ENCODE assay signal across 8 mouse cellular contexts in genomic region chr4:46371030-46371429, GRCm38 (mm10). TPM values are rescaled to one million over a fixed set of nuclear protein-coding genes. Genes with fewer than 3 reads are reported as not detected.
DNase-seq lines count a peak whose midpoint lies in the region; ATAC-seq and TF ChIP-seq lines count a peak whose summit lies in the region.

No protein-coding gene starts in this region.

- no peak overlapping the region for H3K4me3 ChIP-seq in liver, postnatal 0 days (ENCODE audit: low read depth, low read length)
- no peak overlapping the region for H3K4me3 ChIP-seq in neural tube, embryonic 13.5 days

- WGBS in liver, postnatal 0 days (ENCODE audit: insufficient replicate concordance) = 4% methylated on average over 19 of the region's 19 CpGs
- WGBS in neural tube, embryonic 13.5 days = 2% methylated on average over 19 of the region's 19 CpGs

- no peak for TF ChIP-seq CTCF in liver, postnatal 0 days (IDR thresholded peaks at IDR 0.05; ENCODE audit: low read depth)

- ATAC-seq in cerebellum, adult (ENCODE audit: insufficient number of reproducible peaks, low FRiP score, low TSS enrichment) = no peak
- peak; percentile 27; the same call in 1 of the 2 replicates for ATAC-seq in common myeloid progenitor, adult 5-6 weeks (replicated peaks; ENCODE audit: low read depth, poor library complexity, severe bottlenecking)
- no peak; the same call in 1 of the 2 replicates for ATAC-seq in liver, postnatal 0 days
- ATAC-seq in neural tube, embryonic 13.5 days (ENCODE audit: low read depth) = peak; percentile 84

- peak overlapping the region; percentile 58 for H3K4me2 ChIP-seq in liver, postnatal 0 days (ENCODE audit: low read depth, low read length)
- peak overlapping the region; percentile 44 for H3K4me2 ChIP-seq in neural tube, embryonic 13.5 days

- H3K9ac ChIP-seq in liver, postnatal 0 days (replicated peaks) = no peak overlapping the region
- peak overlapping the region; percentile 38; the same call in 1 of the 2 replicates for H3K9ac ChIP-seq in neural tube, embryonic 13.5 days

- peaks cover 15% of the 10 kb centered on the region; the same call in 1 of the 2 replicates for H3K27me3 ChIP-seq in liver, postnatal 0 days (ENCODE audit: insufficient read depth, low read length)
- peaks cover 30% of the 10 kb centered on the region for H3K27me3 ChIP-seq in neural tube, embryonic 13.5 days

- no peaks in the 10 kb centered on the region for H3K9me3 ChIP-seq in liver, postnatal 0 days (ENCODE audit: low read length)
- no peaks in the 10 kb centered on the region for H3K9me3 ChIP-seq in neural tube, embryonic 13.5 days

- no peak for TF ChIP-seq EP300 in liver, postnatal 0 days (IDR thresholded peaks at IDR 0.05; ENCODE audit: low read depth)

- no peaks in the 10 kb centered on the region for H3K36me3 ChIP-seq in liver, postnatal 0 days (replicated peaks; ENCODE audit: insufficient read depth, low read length)
- peaks cover 4% of the 10 kb centered on the region; the same call in 1 of the 2 replicates for H3K36me3 ChIP-seq in neural tube, embryonic 13.5 days

- peaks cover 6% of the 10 kb centered on the region for H3K4me1 ChIP-seq in liver, postnatal 0 days (ENCODE audit: insufficient read depth)
- H3K4me1 ChIP-seq in neural tube, embryonic 13.5 days (replicated peaks) = peaks cover 16% of the 10 kb centered on the region; the same call in 1 of the 2 replicates

- peak; percentile 29 for DNase-seq in cerebellum, adult 11-12 months
- DNase-seq in heart, adult 18-20 months = peak; percentile 56 to 70
- DNase-seq in kidney, adult 11 months = peak; percentile 24
- peak; percentile 31 for DNase-seq in liver, postnatal 0 days
- no peak for DNase-seq in frontal cortex, postnatal 25 days (ENCODE audit: low spot score in 2 of 2)

- no peak overlapping the region for H3K27ac ChIP-seq in liver, postnatal 0 days (ENCODE audit: low read depth)
- H3K27ac ChIP-seq in neural tube, embryonic 13.5 days (replicated peaks) = no peak overlapping the region

RNA-seq across cellular contexts. Expression of gene Trmo, which starts 18.2 kb away (rescaled TPM):
- total RNA-seq in common myeloid progenitor, adult 5-6 weeks (2017) = 9.7 and 17.0 TPM in 2 replicates
- total RNA-seq in heart, adult 18-20 months (2021) = 1 to 10 TPM; 3.2 to 4.7 TPM
- 4.2 and 6.1 TPM in 2 replicates for polyA plus RNA-seq in liver, postnatal 0 days (2015; fragmentation: Nextera tagmentation; extraction: Ambion mirVana)
- 8.2 and 11.0 TPM in 2 replicates for polyA plus RNA-seq in neural tube, embryonic 13.5 days (2015; fragmentation: Nextera tagmentation; extraction: Ambion mirVana)

RNA-seq across cellular contexts. Expression of gene Foxe1, which starts 27.6 kb away (rescaled TPM):
- 0.34 TPM in 1 of 2 replicates, not detected in the other for total RNA-seq in common myeloid progenitor, adult 5-6 weeks (2017)
- not detected for total RNA-seq in heart, adult 18-20 months (2021)
- polyA plus RNA-seq in liver, postnatal 0 days (2015; fragmentation: Nextera tagmentation; extraction: Ambion mirVana) = not detected in 2 replicates
- polyA plus RNA-seq in neural tube, embryonic 13.5 days (2015; fragmentation: Nextera tagmentation; extraction: Ambion mirVana) = not detected in 2 replicates

RNA-seq across cellular contexts. Expression of gene Hemgn, which starts 42.3 kb away (rescaled TPM):
- total RNA-seq in common myeloid progenitor, adult 5-6 weeks (2017) = 64.2 and 76.9 TPM in 2 replicates
- total RNA-seq in heart, adult 18-20 months (2021) = under 1 TPM; 0.15 TPM
- polyA plus RNA-seq in liver, postnatal 0 days (2015; fragmentation: Nextera tagmentation; extraction: Ambion mirVana) = 117 and 135 TPM in 2 replicates
- 0.37 and 0.60 TPM in 2 replicates for polyA plus RNA-seq in neural tube, embryonic 13.5 days (2015; fragmentation: Nextera tagmentation; extraction: Ambion mirVana)

Comparison
In these comparisons a context has a peak if more than half of its experiments do, and no peak if none do; other contexts are left out.
1. DNase-seq: peak in cerebellum, adult 11-12 months (single experiment), heart, adult 18-20 months (2 of 2), kidney, adult 11 months (single experiment) and liver, postnatal 0 days (single experiment); none in frontal cortex, postnatal 25 days (0 of 2).
2. ATAC-seq: peak in common myeloid progenitor, adult 5-6 weeks (single experiment) and neural tube, embryonic 13.5 days (single experiment); none in cerebellum, adult (single experiment) and liver, postnatal 0 days (single experiment).
3. RNA of gene Hemgn, which starts 42.3 kb away (total RNA-seq): 64.2 to 76.9 TPM in common myeloid progenitor, adult 5-6 weeks; 0.15 TPM in heart, adult 18-20 months; every median in the first group is over 10 times any median in the second.